Mouse (Mus musculus): Measurements from ENCODE around the gene Smim6.

DNA sequence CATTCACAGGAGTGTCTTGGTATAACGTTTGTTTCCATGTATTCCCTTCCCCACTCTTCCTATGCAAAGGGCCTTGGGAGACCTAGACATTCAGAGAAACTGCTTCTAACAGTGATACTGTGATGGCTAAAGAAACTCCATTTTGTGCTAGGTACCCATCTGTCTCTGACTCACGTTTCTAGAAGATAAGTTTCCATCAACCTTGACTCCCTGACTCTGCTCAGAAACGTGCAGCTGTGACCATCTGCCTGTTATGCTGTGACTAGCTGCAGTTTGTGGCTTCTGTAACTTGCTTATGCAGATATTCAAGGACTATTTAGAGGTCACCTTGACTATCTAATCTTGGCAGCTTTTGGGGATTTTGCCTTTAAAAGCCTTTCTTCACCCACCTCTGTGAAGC lies 19.4 kb downstream of the Smim6 start:
- TF ChIP-seq POLR2A (IDR thresholded peaks at IDR 0.05; ENCODE audit: control insufficient read depth, extremely low read depth, insufficient read depth, low read length, poor library complexity) (no peak), CTCF (IDR thresholded peaks at IDR 0.05; ENCODE audit: borderline replicate concordance, control insufficient read depth, extremely low read depth, insufficient read depth, low read length, poor library complexity) (no peak)
